Comparison of ENCODE assay signal across 29 mouse cellular contexts in genomic region chr17:56870287-56870953, GRCm38 (mm10). TPM values are rescaled to one million over a fixed set of nuclear protein-coding genes. Genes with fewer than 3 reads are reported as not detected.
"Had no signal": no experiment of that assay in that cellular context is flagged by ENCODE, and none has a peak within 500 bp of the region (broad histone marks: within the 10 kb centered on the region; RNA-seq: fewer than 3 reads in every experiment).

No protein-coding gene starts in this region.

- ATAC-seq: liver, postnatal 0 days; midbrain, embryonic 13.5 days had no signal

- H3K4me3 ChIP-seq: limb, embryonic 12.5 days; limb, embryonic 15.5 days; lung, embryonic 15.5 days; megakaryocyte, embryonic 14.5 days; midbrain, embryonic 10.5 days; midbrain, embryonic 13.5 days; stomach, embryonic 15.5 days had no signal

- H3K9me3 ChIP-seq: limb, embryonic 15.5 days; lung, embryonic 15.5 days; stomach, embryonic 15.5 days had no signal

- H3K4me2 ChIP-seq: limb, embryonic 12.5 days; limb, embryonic 15.5 days; liver, embryonic 11.5 days; lung, embryonic 15.5 days; midbrain, embryonic 13.5 days; stomach, embryonic 15.5 days had no signal

- H3K36me3 ChIP-seq: limb, embryonic 12.5 days; limb, embryonic 15.5 days; lung, embryonic 15.5 days; midbrain, embryonic 10.5 days; midbrain, embryonic 13.5 days; stomach, embryonic 15.5 days had no signal

- H3K4me1 ChIP-seq: limb, embryonic 12.5 days; lung, embryonic 15.5 days; midbrain, embryonic 10.5 days; midbrain, embryonic 13.5 days; stomach, embryonic 15.5 days had no signal

- H3K27ac ChIP-seq: limb, embryonic 12.5 days; limb, embryonic 15.5 days; liver, embryonic 14.5 days; lung, embryonic 15.5 days; midbrain, embryonic 10.5 days; midbrain, embryonic 13.5 days; stomach, embryonic 15.5 days had no signal

- H3K9ac ChIP-seq: limb, embryonic 12.5 days; limb, embryonic 15.5 days; liver, embryonic 14.5 days; liver, postnatal 0 days; lung, embryonic 15.5 days; midbrain, embryonic 13.5 days; stomach, embryonic 15.5 days had no signal

- H3K27me3 ChIP-seq: limb, embryonic 12.5 days; limb, embryonic 15.5 days; lung, embryonic 15.5 days; midbrain, embryonic 13.5 days; stomach, embryonic 15.5 days had no signal

- DNase-seq: kidney, adult 18-20 months; kidney, adult 9 months; kidney, postnatal 14 days; kidney, postnatal 4 days; left cerebral cortex, postnatal 4 days; liver, postnatal 0 days; lung, postnatal 10 days; lung, postnatal 36 days; thymus, adult 2 months; thymus, postnatal 25 days had no signal

RNA-seq across cellular contexts. Expression of gene Acsbg2, which starts 3.8 kb away (rescaled TPM):
- total RNA-seq: layer of hippocampus, adult 18-20 months; layer of hippocampus, postnatal 14 days; left cerebral cortex, adult 8-10 months; left cerebral cortex, postnatal 14 days; left cerebral cortex, postnatal 4 days had no signal
- polyA plus RNA-seq: kidney, embryonic 16.5 days; limb, embryonic 12.5 days; limb, embryonic 15.5 days; liver, embryonic 11.5 days; liver, embryonic 14.5 days; liver, postnatal 0 days; lung, embryonic 15.5 days; midbrain, embryonic 10.5 days; midbrain, embryonic 13.5 days; midbrain, postnatal 0 days; neural tube, embryonic 11.5 days; neural tube, embryonic 14.5 days; small intestine, adult 2 months; spleen, adult 2 months; stomach, embryonic 15.5 days had no signal

RNA-seq across cellular contexts. Expression of gene 1700061G19Rik, which starts 4.9 kb away (rescaled TPM):
- total RNA-seq: midbrain, postnatal 0 days had no signal
- polyA plus RNA-seq: small intestine, adult 2 months had no signal
